Mouse (Mus musculus): ENCODE results near the gene Glce. TPM values are rescaled to one million over a fixed set of nuclear protein-coding genes. Genes with fewer than 3 reads are reported as not detected.
A peak's percentile ranks its signal among the peaks of the same experiment; 100 is the strongest.

Glce gene
- polyA plus RNA-seq, 1 experiment, result 3.5 TPM

- Histone ChIP-seq H3K27ac (ENCODE audit: control insufficient read depth, insufficient read depth, low read length) (no peak overlapping the region), H3K27me3 (ENCODE audit: control insufficient read depth, insufficient read depth, low read length) (no peaks in the 10 kb centered on the region), H3K4me3 (ENCODE audit: control insufficient read depth, insufficient read depth, low read length) (no peak overlapping the region), H3K4me1 (replicated peaks; ENCODE audit: control insufficient read depth, insufficient read depth, low read length) (no peaks in the 10 kb centered on the region), H3K36me3 (ENCODE audit: control insufficient read depth, insufficient read depth, low read length) (no peaks in the 10 kb centered on the region)
- DNase-seq, result no peak
- 92% methylated on average over 5 of the region's 5 CpGs for WGBS
- no peak for TF ChIP-seq CTCF (IDR thresholded peaks at IDR 0.05; ENCODE audit: borderline replicate concordance, control insufficient read depth, extremely low read depth, insufficient read depth, low read length, poor library complexity)
- TF ChIP-seq POLR2A (IDR thresholded peaks at IDR 0.05; ENCODE audit: control insufficient read depth, extremely low read depth, insufficient read depth, low read length, poor library complexity), result no peak
Measured at GRCm38 (mm10) chr9:62130746-62131145, 8.3 kb upstream of the Glce start.

DNA sequence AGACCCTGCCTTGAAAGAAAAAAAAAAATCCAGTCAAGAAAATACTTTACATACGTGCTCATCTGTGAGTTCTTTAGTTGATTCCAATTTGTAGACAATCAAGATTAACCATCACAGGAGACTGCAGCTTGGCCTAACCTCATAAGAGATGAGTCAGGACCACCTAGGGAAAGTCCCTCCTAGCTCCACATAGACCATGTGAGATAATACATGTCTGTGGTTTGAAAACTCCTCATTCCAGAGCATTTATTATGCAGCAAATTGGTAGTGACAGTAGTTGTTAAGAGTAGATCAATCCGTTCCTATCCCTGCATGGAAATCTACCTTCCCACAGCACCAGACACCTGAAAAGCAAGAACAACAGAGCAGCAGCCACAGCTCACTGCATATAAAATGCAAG lies 5.6 kb upstream of the Glce start:
- no peaks in the 10 kb centered on the region for H3K4me1 ChIP-seq (replicated peaks; ENCODE audit: control insufficient read depth, insufficient read depth, low read length)
- TF ChIP-seq CTCF (IDR thresholded peaks at IDR 0.05; ENCODE audit: borderline replicate concordance, control insufficient read depth, extremely low read depth, insufficient read depth, low read length, poor library complexity), result no peak
- no peak for TF ChIP-seq POLR2A (IDR thresholded peaks at IDR 0.05; ENCODE audit: control insufficient read depth, extremely low read depth, insufficient read depth, low read length, poor library complexity)
- H3K36me3 ChIP-seq (ENCODE audit: control insufficient read depth, insufficient read depth, low read length), result no peaks in the 10 kb centered on the region
- no peak overlapping the region for H3K27ac ChIP-seq (ENCODE audit: control insufficient read depth, insufficient read depth, low read length)
- DNase-seq, result no peak
- 94% methylated on average over 2 of the region's 2 CpGs for WGBS
- H3K4me3 ChIP-seq (ENCODE audit: control insufficient read depth, insufficient read depth, low read length), result no peak overlapping the region
- no peaks in the 10 kb centered on the region for H3K27me3 ChIP-seq (ENCODE audit: control insufficient read depth, insufficient read depth, low read length)

- TF ChIP-seq CTCF (IDR thresholded peaks at IDR 0.05; ENCODE audit: borderline replicate concordance, control insufficient read depth, extremely low read depth, insufficient read depth, low read length, poor library complexity) (no peak), POLR2A (IDR thresholded peaks at IDR 0.05; ENCODE audit: control insufficient read depth, extremely low read depth, insufficient read depth, low read length, poor library complexity) (no peak)
- Histone ChIP-seq H3K27ac (ENCODE audit: control insufficient read depth, insufficient read depth, low read length) (no peak overlapping the region), H3K36me3 (ENCODE audit: control insufficient read depth, insufficient read depth, low read length) (no peaks in the 10 kb centered on the region), H3K4me3 (ENCODE audit: control insufficient read depth, insufficient read depth, low read length) (no peak overlapping the region), H3K4me1 (replicated peaks; ENCODE audit: control insufficient read depth, insufficient read depth, low read length) (peaks cover 2% of the 10 kb centered on the region; the same call in 1 of the 2 replicates), H3K27me3 (ENCODE audit: control insufficient read depth, insufficient read depth, low read length) (no peaks in the 10 kb centered on the region)
- WGBS, result 81% methylated on average over 5 of the region's 5 CpGs
- no peak for DNase-seq
Measured at GRCm38 (mm10) chr9:62125986-62126575, 3.6 kb upstream of the Glce start.

DNA sequence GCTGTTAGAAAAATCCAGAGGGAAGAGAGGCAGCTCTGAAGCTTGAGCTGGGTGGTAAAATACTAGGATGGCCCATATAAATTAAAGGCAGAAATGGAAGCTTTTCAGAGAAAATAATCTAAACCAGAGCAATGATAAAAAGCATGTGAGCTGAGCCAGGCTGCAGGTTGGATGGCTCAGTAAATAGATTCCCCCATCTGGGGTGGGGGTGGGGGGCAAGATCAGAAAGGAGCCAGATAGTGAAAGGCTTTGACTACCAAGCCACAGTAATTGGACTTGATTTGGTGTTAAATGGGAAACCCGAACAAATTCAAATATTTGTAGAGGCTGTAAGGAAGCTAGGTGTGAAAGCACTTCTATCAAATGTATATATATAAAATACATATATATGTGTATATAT lies 1.8 kb upstream of the Glce start:
- DNase-seq, result no peak
- whole genome bisulfite sequencing, result 98% methylated on average over 1 of the region's 1 CpGs
- Histone ChIP-seq H3K4me1 (replicated peaks; ENCODE audit: control insufficient read depth, insufficient read depth, low read length) (peaks cover 2% of the 10 kb centered on the region; the same call in 1 of the 2 replicates), H3K36me3 (ENCODE audit: control insufficient read depth, insufficient read depth, low read length) (no peaks in the 10 kb centered on the region), H3K27me3 (ENCODE audit: control insufficient read depth, insufficient read depth, low read length) (no peaks in the 10 kb centered on the region), H3K4me3 (ENCODE audit: control insufficient read depth, insufficient read depth, low read length) (no peak overlapping the region), H3K27ac (ENCODE audit: control insufficient read depth, insufficient read depth, low read length) (no peak overlapping the region)
- no peak for TF ChIP-seq CTCF (IDR thresholded peaks at IDR 0.05; ENCODE audit: borderline replicate concordance, control insufficient read depth, extremely low read depth, insufficient read depth, low read length, poor library complexity)
- no peak for TF ChIP-seq POLR2A (IDR thresholded peaks at IDR 0.05; ENCODE audit: control insufficient read depth, extremely low read depth, insufficient read depth, low read length, poor library complexity)

- Histone ChIP-seq H3K36me3 (ENCODE audit: control insufficient read depth, insufficient read depth, low read length) (no peaks in the 10 kb centered on the region), H3K27me3 (ENCODE audit: control insufficient read depth, insufficient read depth, low read length) (no peaks in the 10 kb centered on the region), H3K27ac (ENCODE audit: control insufficient read depth, insufficient read depth, low read length) (no peak overlapping the region), H3K4me1 (replicated peaks; ENCODE audit: control insufficient read depth, insufficient read depth, low read length) (peaks cover 2% of the 10 kb centered on the region; the same call in 1 of the 2 replicates), H3K4me3 (ENCODE audit: control insufficient read depth, insufficient read depth, low read length) (no peak overlapping the region)
- DNase-seq, result no peak
- TF ChIP-seq POLR2A (IDR thresholded peaks at IDR 0.05; ENCODE audit: control insufficient read depth, extremely low read depth, insufficient read depth, low read length, poor library complexity) (no peak), CTCF (IDR thresholded peaks at IDR 0.05; ENCODE audit: borderline replicate concordance, control insufficient read depth, extremely low read depth, insufficient read depth, low read length, poor library complexity) (no peak)
- 97% methylated on average over 3 of the region's 3 CpGs for WGBS
Measured at GRCm38 (mm10) chr9:62123496-62123895, 1.0 kb upstream of the Glce start.

DNA sequence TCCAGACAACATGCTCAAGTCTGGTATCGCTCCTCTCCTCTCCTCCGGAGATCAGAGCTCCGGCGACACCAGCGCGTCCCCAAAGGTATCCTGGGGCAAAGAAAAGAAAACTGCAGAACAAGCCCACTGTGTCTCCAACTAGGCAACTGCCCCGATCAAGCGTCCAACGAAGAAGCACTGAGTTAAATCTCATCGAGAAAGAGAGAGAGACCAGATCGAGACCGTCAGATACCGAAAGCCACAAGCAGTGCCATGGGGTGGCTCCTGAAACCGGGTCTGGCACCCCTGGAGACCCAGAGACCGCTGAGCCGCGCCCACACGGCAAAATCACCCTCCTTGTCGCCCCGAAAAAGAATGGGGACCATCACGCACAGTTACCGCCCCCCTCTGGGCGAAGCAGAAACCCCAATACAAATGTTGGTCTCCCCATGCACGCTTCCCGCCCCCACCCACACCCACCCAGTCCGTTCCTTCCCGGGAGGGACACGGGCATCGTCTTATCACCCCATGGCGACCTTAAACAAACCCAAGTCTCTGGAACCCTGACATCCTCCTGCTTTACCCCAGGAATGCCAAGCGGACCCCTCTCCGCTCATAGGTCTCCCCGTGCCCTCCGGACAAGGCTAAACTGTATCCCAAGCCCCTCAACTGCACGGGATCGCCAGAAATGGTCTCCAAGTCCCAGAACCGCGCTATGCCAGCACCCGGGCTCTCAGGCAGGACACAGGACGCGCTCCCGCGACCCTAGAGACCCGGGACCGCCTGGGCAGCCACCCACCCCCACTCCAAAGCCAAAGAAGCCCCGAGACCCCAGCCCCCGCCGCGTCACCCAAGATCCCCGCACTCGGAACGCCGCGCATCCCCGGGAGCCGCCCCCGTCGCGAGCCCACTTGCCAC lies 656 bp downstream of the Glce start:
- peak overlapping the region; percentile 53 for H3K4me3 ChIP-seq (ENCODE audit: control insufficient read depth, insufficient read depth, low read length)
- peaks cover 2% of the 10 kb centered on the region; the same call in 1 of the 2 replicates for H3K4me1 ChIP-seq (replicated peaks; ENCODE audit: control insufficient read depth, insufficient read depth, low read length)
- DNase-seq, result peak; percentile 67
- WGBS, result under 1% methylated on average over 59 of the region's 59 CpGs
- TF ChIP-seq POLR2A (IDR thresholded peaks at IDR 0.05; ENCODE audit: control insufficient read depth, extremely low read depth, insufficient read depth, low read length, poor library complexity), result no peak
- 0 out of 2 replicates have a peak, but pooled peaks have one; percentile 28 for TF ChIP-seq CTCF (IDR thresholded peaks at IDR 0.05; ENCODE audit: borderline replicate concordance, control insufficient read depth, extremely low read depth, insufficient read depth, low read length, poor library complexity)
- no peak overlapping the region; the same call in 1 of the 2 replicates for H3K27ac ChIP-seq (ENCODE audit: control insufficient read depth, insufficient read depth, low read length)
- H3K36me3 ChIP-seq (ENCODE audit: control insufficient read depth, insufficient read depth, low read length), result no peaks in the 10 kb centered on the region
- H3K27me3 ChIP-seq (ENCODE audit: control insufficient read depth, insufficient read depth, low read length), result no peaks in the 10 kb centered on the region

Data from thymus, adult 2 months (tissue).